Mouse (Mus musculus): ENCODE measurements at regions not wholly inside any gene's neighbourhood (a gene's known extent, or its start where the extent isn't known, plus 50 kb on each side); places are given as distances from the start of the nearest gene placed in this dataset.

GRCm38 (mm10) chr8:79514655-79515278 is 115.4 kb upstream of the Smad1 start:
- DNase-seq (ENCODE audit: low spot score) (no peak), ATAC-seq (replicated peaks; ENCODE audit: insufficient number of reproducible peaks, low FRiP score, low TSS enrichment, low read depth) (no peak)
- Histone ChIP-seq H3K36me3 (replicated peaks; ENCODE audit: control insufficient read depth, insufficient read depth, low read depth, low read length) (no peaks in the 10 kb centered on the region), H3K27ac (replicated peaks; ENCODE audit: low read depth, low read length) (no peak overlapping the region), H3K4me3 (ENCODE audit: low read depth, low read length) (no peak overlapping the region), H3K27me3 (ENCODE audit: control insufficient read depth, insufficient read depth, low read length) (no peaks in the 10 kb centered on the region), H3K9ac (replicated peaks; ENCODE audit: low read length) (no peak overlapping the region), H3K4me2 (ENCODE audit: low read depth, low read length) (no peak overlapping the region), H3K4me1 (ENCODE audit: control insufficient read depth, insufficient read depth, low read length) (no peaks in the 10 kb centered on the region), H3K9me3 (replicated peaks; ENCODE audit: control insufficient read depth, low read length) (no peaks in the 10 kb centered on the region)
- 59% methylated on average over 4 of the region's 4 CpGs for WGBS

- DNase-seq (ENCODE audit: low spot score), result no peak
- WGBS, result 94% methylated on average over 3 of the region's 3 CpGs
- no peak overlapping the region for H3K4me3 ChIP-seq (ENCODE audit: low read depth, low read length)
- no peaks in the 10 kb centered on the region for H3K9me3 ChIP-seq (replicated peaks; ENCODE audit: control insufficient read depth, low read length)
- no peaks in the 10 kb centered on the region for H3K27me3 ChIP-seq (ENCODE audit: control insufficient read depth, insufficient read depth, low read length)
- no peaks in the 10 kb centered on the region for H3K4me1 ChIP-seq (ENCODE audit: control insufficient read depth, insufficient read depth, low read length)
- no peak overlapping the region for H3K27ac ChIP-seq (replicated peaks; ENCODE audit: low read depth, low read length)
- no peak for ATAC-seq (replicated peaks; ENCODE audit: insufficient number of reproducible peaks, low FRiP score, low TSS enrichment, low read depth)
- H3K9ac ChIP-seq (replicated peaks; ENCODE audit: low read length), result no peak overlapping the region
- no peaks in the 10 kb centered on the region for H3K36me3 ChIP-seq (replicated peaks; ENCODE audit: control insufficient read depth, insufficient read depth, low read depth, low read length)
- H3K4me2 ChIP-seq (ENCODE audit: low read depth, low read length), result no peak overlapping the region
Observed at GRCm38 (mm10) chr8:79508597-79508996, 109.3 kb upstream of the Smad1 start.

GRCm38 (mm10) chr8:79505381-79505780 is 106.1 kb upstream of the Smad1 start:
- no peak for DNase-seq (ENCODE audit: low spot score)
- no peaks in the 10 kb centered on the region for H3K4me1 ChIP-seq (ENCODE audit: control insufficient read depth, insufficient read depth, low read length)
- 58% methylated on average over 5 of the region's 5 CpGs for WGBS
- H3K36me3 ChIP-seq (replicated peaks; ENCODE audit: control insufficient read depth, insufficient read depth, low read depth, low read length), result no peaks in the 10 kb centered on the region
- H3K4me3 ChIP-seq (ENCODE audit: low read depth, low read length), result no peak overlapping the region
- H3K4me2 ChIP-seq (ENCODE audit: low read depth, low read length), result no peak overlapping the region
- H3K27me3 ChIP-seq (ENCODE audit: control insufficient read depth, insufficient read depth, low read length), result no peaks in the 10 kb centered on the region
- H3K27ac ChIP-seq (replicated peaks; ENCODE audit: low read depth, low read length), result no peak overlapping the region
- no peak for ATAC-seq (replicated peaks; ENCODE audit: insufficient number of reproducible peaks, low FRiP score, low TSS enrichment, low read depth)
- no peak overlapping the region for H3K9ac ChIP-seq (replicated peaks; ENCODE audit: low read length)
- no peaks in the 10 kb centered on the region for H3K9me3 ChIP-seq (replicated peaks; ENCODE audit: control insufficient read depth, low read length)

GRCm38 (mm10) chr8:79503906-79504305 is 104.6 kb upstream of the Smad1 start:
- Histone ChIP-seq H3K4me1 (ENCODE audit: control insufficient read depth, insufficient read depth, low read length) (no peaks in the 10 kb centered on the region), H3K4me2 (ENCODE audit: low read depth, low read length) (no peak overlapping the region), H3K9me3 (replicated peaks; ENCODE audit: control insufficient read depth, low read length) (no peaks in the 10 kb centered on the region), H3K4me3 (ENCODE audit: low read depth, low read length) (no peak overlapping the region), H3K27me3 (ENCODE audit: control insufficient read depth, insufficient read depth, low read length) (no peaks in the 10 kb centered on the region), H3K27ac (replicated peaks; ENCODE audit: low read depth, low read length) (no peak overlapping the region), H3K9ac (replicated peaks; ENCODE audit: low read length) (no peak overlapping the region), H3K36me3 (replicated peaks; ENCODE audit: control insufficient read depth, insufficient read depth, low read depth, low read length) (no peaks in the 10 kb centered on the region)
- 84% methylated on average over 2 of the region's 2 CpGs for WGBS
- DNase-seq (ENCODE audit: low spot score) (no peak), ATAC-seq (replicated peaks; ENCODE audit: insufficient number of reproducible peaks, low FRiP score, low TSS enrichment, low read depth) (no peak)

GRCm38 (mm10) chr8:79502062-79502461 is 102.7 kb upstream of the Smad1 start:
- Histone ChIP-seq H3K4me1 (ENCODE audit: control insufficient read depth, insufficient read depth, low read length) (no peaks in the 10 kb centered on the region), H3K36me3 (replicated peaks; ENCODE audit: control insufficient read depth, insufficient read depth, low read depth, low read length) (no peaks in the 10 kb centered on the region), H3K9me3 (replicated peaks; ENCODE audit: control insufficient read depth, low read length) (no peaks in the 10 kb centered on the region), H3K4me2 (ENCODE audit: low read depth, low read length) (no peak overlapping the region), H3K9ac (replicated peaks; ENCODE audit: low read length) (no peak overlapping the region), H3K27me3 (ENCODE audit: control insufficient read depth, insufficient read depth, low read length) (no peaks in the 10 kb centered on the region), H3K4me3 (ENCODE audit: low read depth, low read length) (no peak overlapping the region), H3K27ac (replicated peaks; ENCODE audit: low read depth, low read length) (no peak overlapping the region)
- 80% methylated on average over 4 of the region's 4 CpGs for WGBS
- no peak for ATAC-seq (replicated peaks; ENCODE audit: insufficient number of reproducible peaks, low FRiP score, low TSS enrichment, low read depth)
- DNase-seq (ENCODE audit: low spot score), result no peak

GRCm38 (mm10) chr8:79501238-79501637 is 101.9 kb upstream of the Smad1 start:
- WGBS, result 83% methylated on average over 11 of the region's 11 CpGs
- no peak for DNase-seq (ENCODE audit: low spot score)
- no peak overlapping the region for H3K27ac ChIP-seq (replicated peaks; ENCODE audit: low read depth, low read length)
- no peaks in the 10 kb centered on the region for H3K27me3 ChIP-seq (ENCODE audit: control insufficient read depth, insufficient read depth, low read length)
- H3K9me3 ChIP-seq (replicated peaks; ENCODE audit: control insufficient read depth, low read length), result no peaks in the 10 kb centered on the region
- no peak overlapping the region for H3K9ac ChIP-seq (replicated peaks; ENCODE audit: low read length)
- ATAC-seq (replicated peaks; ENCODE audit: insufficient number of reproducible peaks, low FRiP score, low TSS enrichment, low read depth), result no peak
- H3K36me3 ChIP-seq (replicated peaks; ENCODE audit: control insufficient read depth, insufficient read depth, low read depth, low read length), result no peaks in the 10 kb centered on the region
- no peak overlapping the region for H3K4me3 ChIP-seq (ENCODE audit: low read depth, low read length)
- no peak overlapping the region for H3K4me2 ChIP-seq (ENCODE audit: low read depth, low read length)
- no peaks in the 10 kb centered on the region for H3K4me1 ChIP-seq (ENCODE audit: control insufficient read depth, insufficient read depth, low read length)

- DNase-seq (ENCODE audit: low spot score) (no peak), ATAC-seq (replicated peaks; ENCODE audit: insufficient number of reproducible peaks, low FRiP score, low TSS enrichment, low read depth) (no peak)
- 93% methylated on average over 2 of the region's 2 CpGs for WGBS
- Histone ChIP-seq H3K27me3 (ENCODE audit: control insufficient read depth, insufficient read depth, low read length) (no peaks in the 10 kb centered on the region), H3K36me3 (replicated peaks; ENCODE audit: control insufficient read depth, insufficient read depth, low read depth, low read length) (no peaks in the 10 kb centered on the region), H3K27ac (replicated peaks; ENCODE audit: low read depth, low read length) (no peak overlapping the region), H3K9ac (replicated peaks; ENCODE audit: low read length) (no peak overlapping the region), H3K4me1 (ENCODE audit: control insufficient read depth, insufficient read depth, low read length) (no peaks in the 10 kb centered on the region), H3K9me3 (replicated peaks; ENCODE audit: control insufficient read depth, low read length) (no peaks in the 10 kb centered on the region), H3K4me2 (ENCODE audit: low read depth, low read length) (no peak overlapping the region), H3K4me3 (ENCODE audit: low read depth, low read length) (no peak overlapping the region)
Observed at GRCm38 (mm10) chr8:79499258-79499657, 99.9 kb upstream of the Smad1 start.

GRCm38 (mm10) chr8:79498611-79499010 is 99.3 kb upstream of the Smad1 start:
- Histone ChIP-seq H3K36me3 (replicated peaks; ENCODE audit: control insufficient read depth, insufficient read depth, low read depth, low read length) (no peaks in the 10 kb centered on the region), H3K4me2 (ENCODE audit: low read depth, low read length) (no peak overlapping the region), H3K4me1 (ENCODE audit: control insufficient read depth, insufficient read depth, low read length) (no peaks in the 10 kb centered on the region), H3K27me3 (ENCODE audit: control insufficient read depth, insufficient read depth, low read length) (no peaks in the 10 kb centered on the region), H3K9ac (replicated peaks; ENCODE audit: low read length) (no peak overlapping the region), H3K27ac (replicated peaks; ENCODE audit: low read depth, low read length) (no peak overlapping the region), H3K4me3 (ENCODE audit: low read depth, low read length) (no peak overlapping the region), H3K9me3 (replicated peaks; ENCODE audit: control insufficient read depth, low read length) (no peaks in the 10 kb centered on the region)
- DNase-seq (ENCODE audit: low spot score), result peak; percentile 14
- 66% methylated on average over 2 of the region's 2 CpGs for WGBS
- peak; percentile 65; the same call in 1 of the 2 replicates for ATAC-seq (replicated peaks; ENCODE audit: insufficient number of reproducible peaks, low FRiP score, low TSS enrichment, low read depth)
